Mouse (Mus musculus) kidney, postnatal 0 days (tissue): ENCODE results near the gene Tex2. TPM values are rescaled to one million over a fixed set of nuclear protein-coding genes. Genes with fewer than 3 reads are reported as not detected.

Source experiments
- ATAC-seq: fragments of 200-750 bp; cut with Nextera tagmentation; replicated peaks from 2 replicates; pipeline ENCODE4 v1.8.0; 2017; ENCODE audit warnings: low read depth, moderate number of reproducible peaks, moderate TSS enrichment, moderate library complexity; ENCODE audit not compliant: low FRiP score
- DNase-seq: peaks from one replicate; pipeline ENCODE4 v3.0.0-alpha.2; 2016; ENCODE audit warnings: low spot score
- H3K27ac ChIP-seq: fragments of 300-500 bp; sonication (generic); 2 replicates; pipeline ENCODE4 v1.5.1; 2014; ENCODE audit warnings: mild to moderate bottlenecking
- H3K27me3 ChIP-seq: fragments of 300-500 bp; sonication (generic); 2 replicates; pipeline ENCODE4 v1.6.1; 2014; ENCODE audit warnings: low read length, mixed read lengths; ENCODE audit not compliant: insufficient read depth
- H3K36me3 ChIP-seq: fragments of 300-500 bp; sonication (generic); 2 replicates; pipeline ENCODE4 v1.6.1; 2014; ENCODE audit warnings: low read length, mixed read lengths; ENCODE audit not compliant: insufficient read depth
- H3K4me1 ChIP-seq: fragments of 300-500 bp; sonication (generic); replicated peaks from 2 replicates; pipeline ENCODE4 v1.6.1; 2014; ENCODE audit warnings: antibody characterized with exemption, low read length, mixed read lengths; ENCODE audit not compliant: insufficient read depth
- H3K4me2 ChIP-seq: fragments of 300-500 bp; sonication (generic); 2 replicates; pipeline ENCODE4 v1.6.1; 2014; ENCODE audit warnings: mild to moderate bottlenecking, low read length, moderate library complexity, mixed read lengths
- H3K4me3 ChIP-seq: fragments of 300-500 bp; sonication (generic); replicated peaks from 2 replicates; pipeline ENCODE4 v1.5.1; 2014; ENCODE audit warnings: low read depth, low read length
- H3K9ac ChIP-seq: fragments of 300-500 bp; sonication (generic); 2 replicates; pipeline ENCODE4 v1.6.1; 2014; ENCODE audit warnings: low read depth, low read length
- H3K9me3 ChIP-seq: fragments of 300-500 bp; sonication (generic); replicated peaks from 2 replicates; pipeline ENCODE4 v1.6.1; 2016; ENCODE audit warnings: low read length, inconsistent platforms, mixed read lengths
- CTCF ChIP-seq: IDR thresholded peaks from 2 replicates; pipeline ENCODE4 v1.5.1; 2016; ENCODE audit warnings: antibody characterized with exemption, low read depth, mild to moderate bottlenecking, moderate library complexity
- WGBS: fragments of 180-500 bp; shearing (Covaris S2); extraction: QIAGEN DNeasy Blood & Tissue Kit; methylation state at CpG from one replicate; pipeline ENCODE4 v1.1.7; 2014; 5-methylcytosine and 5-hydroxymethylcytosine counted together
- polyA plus RNA-seq: library from polyadenylated mRNA; unstranded; fragments of >200 nt; fragmentation: Nextera tagmentation; extraction: Ambion mirVana; gene quantifications from 2 replicates; pipeline ENCODE4 v1.2.1, GENCODE M21; 2015

Gene Tex2
- polyA plus RNA-seq, 1 experiment from 2014 or later = 8.4 TPM

DNA sequence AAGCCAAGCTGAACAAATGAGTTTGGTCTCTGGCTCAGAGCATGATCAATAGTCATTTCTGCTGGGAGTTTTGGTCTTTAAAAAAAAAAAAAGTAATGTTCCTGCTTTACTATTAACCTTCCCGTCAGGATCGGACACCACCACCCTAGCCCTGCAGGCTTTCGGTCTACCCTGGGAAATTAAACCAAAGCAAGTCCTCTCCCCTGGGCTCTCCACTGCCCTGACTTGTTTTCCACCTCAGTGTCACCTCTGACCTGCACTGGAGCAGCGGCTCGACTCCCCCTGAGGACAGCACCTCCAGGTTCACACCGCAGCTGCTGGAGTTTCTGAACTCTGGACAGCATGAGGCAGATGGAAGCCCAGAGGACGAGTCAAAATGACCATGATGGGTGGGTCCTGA is 13.9 kb downstream of the Tex2 start:
- Histone ChIP-seq H3K4me2 (no peak overlapping the region), H3K36me3 (no peaks in the 10 kb centered on the region), H3K4me3 (no peak overlapping the region), H3K9me3 (no peaks in the 10 kb centered on the region), H3K27ac (no peak overlapping the region), H3K9ac (no peak overlapping the region), H3K27me3 (no peaks in the 10 kb centered on the region), H3K4me1 (0 out of 2 replicates have a peak, but pooled peaks cover 3% of the 10 kb centered on the region)
- WGBS = 45% methylated on average over 7 of the region's 7 CpGs
- DNase-seq = no peak
- no peak for TF ChIP-seq CTCF
- ATAC-seq = no peak

DNA sequence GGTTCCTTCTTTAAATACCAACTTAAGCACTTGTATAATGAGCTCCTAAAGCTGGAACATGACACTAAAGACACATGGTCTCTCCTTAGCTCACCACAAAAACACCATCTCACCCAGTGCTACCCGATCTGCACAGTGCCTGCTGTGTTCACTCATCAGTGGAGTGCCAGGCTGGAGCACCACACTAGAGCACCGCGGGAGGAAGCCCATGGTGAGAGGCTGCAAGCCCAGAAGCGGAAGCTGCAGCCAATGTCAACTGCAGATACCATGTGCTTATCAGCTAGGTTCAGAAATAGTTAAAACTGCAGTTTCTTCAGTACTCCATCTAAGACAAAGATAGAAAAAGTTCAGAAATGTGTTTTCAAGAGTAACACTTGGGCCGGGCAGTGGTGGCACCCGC is 14.9 kb downstream of the Tex2 start:
- H3K9me3 ChIP-seq = no peaks in the 10 kb centered on the region
- H3K4me3 ChIP-seq = no peak overlapping the region
- no peaks in the 10 kb centered on the region for H3K36me3 ChIP-seq
- no peak overlapping the region for H3K27ac ChIP-seq
- 69% methylated on average over 6 of the region's 6 CpGs for WGBS
- no peaks in the 10 kb centered on the region for H3K4me1 ChIP-seq
- no peaks in the 10 kb centered on the region for H3K27me3 ChIP-seq
- no peak overlapping the region for H3K4me2 ChIP-seq
- no peak for ATAC-seq
- H3K9ac ChIP-seq = no peak overlapping the region
- peak; percentile 44 for DNase-seq
- TF ChIP-seq CTCF = no peak

DNA sequence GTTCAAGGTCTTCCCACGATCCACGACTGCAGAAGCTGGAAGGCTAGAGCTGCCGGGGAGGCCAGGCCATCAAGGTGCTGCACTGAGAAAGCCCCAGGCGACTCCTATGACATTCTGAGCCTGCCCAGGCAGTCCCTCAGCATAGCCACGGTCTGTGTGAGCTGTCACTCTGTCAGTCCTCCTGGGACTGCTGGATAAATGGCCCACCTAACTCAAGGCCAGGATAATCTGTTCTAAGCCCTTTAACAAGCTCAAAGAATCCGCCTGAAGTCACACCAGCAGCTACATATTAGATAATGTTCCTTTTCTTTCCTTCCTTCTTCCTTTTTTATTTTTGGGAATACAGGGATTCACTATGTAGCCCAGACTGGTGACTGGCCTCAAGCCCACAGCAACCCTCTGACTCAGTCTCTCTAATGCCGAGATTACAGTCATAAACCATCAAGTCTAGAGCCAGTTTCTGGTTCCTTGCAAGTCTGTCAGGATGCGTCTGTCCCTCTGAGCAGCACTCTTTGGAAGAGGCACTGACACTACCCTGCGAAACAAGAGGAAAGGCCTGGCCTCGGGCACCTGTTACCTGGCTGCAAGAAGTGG is 15.4 kb downstream of the Tex2 start:
- Histone ChIP-seq H3K27ac (no peak overlapping the region), H3K4me2 (no peak overlapping the region), H3K4me1 (no peaks in the 10 kb centered on the region), H3K36me3 (no peaks in the 10 kb centered on the region), H3K9me3 (no peaks in the 10 kb centered on the region), H3K27me3 (no peaks in the 10 kb centered on the region), H3K4me3 (no peak overlapping the region), H3K9ac (no peak overlapping the region)
- DNase-seq (no peak), ATAC-seq (no peak)
- TF ChIP-seq CTCF = no peak
- 69% methylated on average over 10 of the region's 10 CpGs for WGBS

DNA sequence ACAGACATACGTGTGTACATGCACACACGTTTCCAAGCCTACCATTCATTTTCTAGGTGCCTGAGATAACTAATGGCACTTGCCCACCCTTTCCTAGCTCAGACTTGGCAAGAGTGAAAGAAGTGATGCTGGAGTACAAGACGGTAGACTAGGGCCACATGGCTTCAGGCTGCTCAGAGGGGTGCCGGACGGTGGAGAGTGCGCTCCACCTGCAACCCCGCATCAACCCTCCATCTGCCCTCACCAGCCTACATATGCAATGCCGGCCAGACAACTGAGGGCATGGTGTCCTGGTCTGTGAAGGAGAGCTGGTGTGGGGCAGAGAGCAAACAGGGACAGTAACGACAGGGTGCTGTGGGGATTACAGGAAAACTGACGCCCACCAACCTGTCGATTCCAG is 22.0 kb downstream of the Tex2 start:
- Histone ChIP-seq H3K4me1 (no peaks in the 10 kb centered on the region), H3K9ac (no peak overlapping the region), H3K27me3 (no peaks in the 10 kb centered on the region), H3K9me3 (no peaks in the 10 kb centered on the region), H3K36me3 (no peaks in the 10 kb centered on the region), H3K4me3 (no peak overlapping the region), H3K4me2 (no peak overlapping the region), H3K27ac (no peak overlapping the region)
- ATAC-seq (no peak), DNase-seq (no peak)
- whole genome bisulfite sequencing = 87% methylated on average over 11 of the region's 11 CpGs
- no peak for TF ChIP-seq CTCF

DNA sequence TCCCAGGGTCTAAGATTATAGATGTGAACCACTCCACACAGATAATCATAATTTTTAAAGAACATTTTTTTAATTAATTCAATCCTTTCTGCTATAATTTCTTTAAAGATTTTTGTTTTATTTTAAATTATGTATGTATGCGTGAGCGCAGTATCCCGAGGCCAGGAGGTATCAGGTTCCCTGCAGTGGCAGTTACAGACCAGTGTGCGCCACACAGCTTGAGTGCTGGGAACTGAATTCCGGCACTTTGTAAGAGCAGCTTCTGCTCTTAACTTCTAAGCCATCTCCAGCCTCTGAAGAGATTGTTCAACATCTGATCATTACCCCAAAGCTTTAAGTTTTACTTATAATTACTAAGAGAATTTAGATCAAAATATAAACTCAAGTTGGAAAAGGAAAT is 23.1 kb downstream of the Tex2 start:
- Histone ChIP-seq H3K36me3 (no peaks in the 10 kb centered on the region), H3K27ac (no peak overlapping the region), H3K9me3 (no peaks in the 10 kb centered on the region), H3K27me3 (no peaks in the 10 kb centered on the region), H3K4me1 (no peaks in the 10 kb centered on the region), H3K4me3 (no peak overlapping the region), H3K9ac (no peak overlapping the region), H3K4me2 (no peak overlapping the region)
- TF ChIP-seq CTCF = no peak
- DNase-seq (no peak), ATAC-seq (no peak)
- 48% methylated on average over 5 of the region's 5 CpGs for WGBS

- no peak for ATAC-seq
- TF ChIP-seq CTCF = no peak
- Histone ChIP-seq H3K9ac (no peak overlapping the region), H3K36me3 (no peaks in the 10 kb centered on the region), H3K9me3 (no peaks in the 10 kb centered on the region), H3K4me1 (no peaks in the 10 kb centered on the region), H3K4me2 (no peak overlapping the region), H3K27me3 (no peaks in the 10 kb centered on the region), H3K27ac (no peak overlapping the region), H3K4me3 (no peak overlapping the region)
- 45% methylated on average over 8 of the region's 8 CpGs for WGBS
- DNase-seq = no peak
Observed at GRCm38 (mm10) chr11:106588781-106589180, 24.4 kb downstream of the Tex2 start.
